Mouse (Mus musculus) myocyte (in vitro differentiated cells): Measurements from ENCODE around the gene Znrd1as.

Experiments
- CEBPB ChIP-seq: IDR thresholded peaks from 2 replicates; pipeline ENCODE4 v1.6.1; 2011; ENCODE audit warnings: mild to moderate bottlenecking, moderate library complexity; ENCODE audit not compliant: poor library complexity, insufficient read depth, severe bottlenecking
- POLR2A ChIP-seq: IDR thresholded peaks from one replicate; pipeline ENCODE4 v1.6.1; 2011; ENCODE audit warnings: low read depth, mild to moderate bottlenecking, control low read depth, moderate library complexity; ENCODE audit not compliant: insufficient read length
- TCF12 ChIP-seq: IDR thresholded peaks from one replicate; pipeline ENCODE4 v1.6.1; 2011; ENCODE audit warnings: mild to moderate bottlenecking, control low read depth; ENCODE audit not compliant: poor library complexity, insufficient read depth, severe bottlenecking

DNA sequence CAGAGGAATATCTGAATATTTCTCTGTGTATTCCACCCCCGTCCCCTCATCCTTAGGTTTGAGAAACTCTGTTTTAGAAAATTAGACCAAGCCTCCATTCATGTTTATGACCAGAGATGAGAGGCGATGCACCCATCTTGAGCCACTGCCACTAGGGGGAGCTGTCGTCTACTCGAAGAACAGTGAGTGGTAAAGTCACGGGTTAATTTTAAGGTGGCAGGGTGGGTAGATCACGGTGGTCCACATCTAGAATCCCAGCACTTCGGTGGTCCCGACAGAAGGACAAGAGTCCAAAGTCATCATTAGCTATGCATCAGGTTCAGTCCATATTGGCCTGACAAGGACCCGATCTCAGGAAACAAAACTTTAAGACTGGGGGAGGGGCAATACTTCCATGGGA lies 43.3 kb upstream of the Znrd1as start:
- no peak for TF ChIP-seq CEBPB
- no peak for TF ChIP-seq POLR2A
- TF ChIP-seq TCF12: no peak
